Mouse (Mus musculus) megakaryocyte, embryonic 14.5 days (primary cell): ENCODE data around the gene Brat1. TPM values are rescaled to one million over a fixed set of nuclear protein-coding genes. Genes with fewer than 3 reads are reported as not detected.

Experiments
- H3K27me3 ChIP-seq: replicated peaks from 2 replicates; pipeline ENCODE3; 2012; ENCODE audit warnings: inconsistent platforms
- H3K36me3 ChIP-seq: replicated peaks from 2 replicates; pipeline ENCODE3; 2012; ENCODE audit warnings: low read length, inconsistent platforms, mixed read lengths
- H3K4me1 ChIP-seq: 2 replicates; pipeline ENCODE4 v1.6.1; 2012; ENCODE audit warnings: inconsistent platforms
- H3K4me3 ChIP-seq: replicated peaks from 2 replicates; pipeline ENCODE3; 2012; ENCODE audit warnings: moderate library complexity, mild to moderate bottlenecking, inconsistent platforms
- H3K9me3 ChIP-seq: 2 replicates; pipeline ENCODE4 v1.6.1; 2012; ENCODE audit warnings: inconsistent platforms
- FLI1 ChIP-seq: IDR thresholded peaks from 2 replicates; pipeline ENCODE4 v1.6.1; 2012; ENCODE audit warnings: low read length, inconsistent platforms, mixed read lengths
- GATA1 ChIP-seq: IDR thresholded peaks from 3 replicates; pipeline ENCODE4 v1.6.1; 2012; ENCODE audit warnings: mixed read lengths, low read length, inconsistent platforms, borderline replicate concordance
- polyA plus RNA-seq: library from polyadenylated mRNA; stranded (reverse); fragments of >175 nt; gene quantifications from 2 replicates; pipeline ENCODE4 v1.2.3, GENCODE M21; 2012; ENCODE audit warnings: low replicate concordance; ENCODE audit not compliant: insufficient read depth

Brat1 gene
- polyA plus RNA-seq, 1 experiment, result 15.6 TPM

DNA sequence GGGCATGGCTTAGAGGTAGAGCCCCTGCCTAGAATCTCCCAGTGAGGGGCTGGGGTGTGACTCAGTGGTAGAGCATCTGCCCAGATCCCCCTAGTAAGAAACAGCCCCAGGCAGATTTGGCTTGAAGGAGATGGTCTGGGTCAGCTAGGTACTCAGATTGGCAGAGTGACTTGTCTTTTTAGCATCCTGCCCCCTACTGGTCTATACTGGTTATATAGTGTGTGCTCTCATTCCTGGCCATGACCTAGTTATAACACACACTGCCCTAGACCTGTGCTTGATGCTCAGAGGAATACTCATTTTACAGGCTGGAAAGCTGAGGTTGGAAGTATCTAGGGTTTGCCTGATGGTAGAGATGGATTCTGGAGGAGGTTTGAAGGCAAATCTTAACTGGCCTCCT is 37.1 kb downstream of the Brat1 start:
- no peak for TF ChIP-seq FLI1
- no peak for TF ChIP-seq GATA1
- H3K36me3 ChIP-seq, result no peaks in the 10 kb centered on the region
- H3K4me3 ChIP-seq, result no peak overlapping the region
- no peaks in the 10 kb centered on the region for H3K9me3 ChIP-seq
- H3K4me1 ChIP-seq, result peaks cover 35% of the 10 kb centered on the region
- H3K27me3 ChIP-seq, result peaks cover 29% of the 10 kb centered on the region

DNA sequence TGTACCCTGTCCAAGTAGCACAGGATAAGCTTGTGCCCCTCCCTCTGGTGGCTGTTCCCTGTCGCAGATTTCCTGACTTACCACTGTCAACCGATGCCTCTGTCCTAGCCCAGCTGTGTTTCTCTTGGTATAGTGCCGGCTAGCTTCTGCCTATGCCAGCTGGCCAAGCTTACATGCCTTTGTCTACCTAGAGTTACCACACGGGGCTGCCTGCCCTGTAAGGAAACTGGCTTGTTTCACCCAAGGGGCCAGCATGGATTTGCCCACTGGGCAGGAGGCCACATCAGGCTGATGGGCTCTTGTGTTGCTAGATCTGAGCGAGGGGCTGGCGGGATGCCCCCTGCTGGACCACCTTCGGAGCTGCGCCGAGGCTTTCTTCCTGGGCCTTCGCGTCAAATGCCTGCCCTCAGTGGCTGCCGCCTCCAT is 38.9 kb downstream of the Brat1 start:
- Histone ChIP-seq H3K36me3 (no peaks in the 10 kb centered on the region), H3K4me3 (no peak overlapping the region), H3K9me3 (no peaks in the 10 kb centered on the region), H3K4me1 (peaks cover 32% of the 10 kb centered on the region), H3K27me3 (peaks cover 22% of the 10 kb centered on the region)
- no peak for TF ChIP-seq GATA1
- TF ChIP-seq FLI1, result no peak

- H3K4me3 ChIP-seq, result no peak overlapping the region
- H3K4me1 ChIP-seq, result peaks cover 54% of the 10 kb centered on the region
- peaks cover 12% of the 10 kb centered on the region for H3K9me3 ChIP-seq
- peaks cover 10% of the 10 kb centered on the region for H3K27me3 ChIP-seq
- TF ChIP-seq FLI1 (no peak), GATA1 (no peak)
- peaks cover 14% of the 10 kb centered on the region for H3K36me3 ChIP-seq
Measured at GRCm38 (mm10) chr5:140748425-140748824, 43.6 kb downstream of the Brat1 start.

DNA sequence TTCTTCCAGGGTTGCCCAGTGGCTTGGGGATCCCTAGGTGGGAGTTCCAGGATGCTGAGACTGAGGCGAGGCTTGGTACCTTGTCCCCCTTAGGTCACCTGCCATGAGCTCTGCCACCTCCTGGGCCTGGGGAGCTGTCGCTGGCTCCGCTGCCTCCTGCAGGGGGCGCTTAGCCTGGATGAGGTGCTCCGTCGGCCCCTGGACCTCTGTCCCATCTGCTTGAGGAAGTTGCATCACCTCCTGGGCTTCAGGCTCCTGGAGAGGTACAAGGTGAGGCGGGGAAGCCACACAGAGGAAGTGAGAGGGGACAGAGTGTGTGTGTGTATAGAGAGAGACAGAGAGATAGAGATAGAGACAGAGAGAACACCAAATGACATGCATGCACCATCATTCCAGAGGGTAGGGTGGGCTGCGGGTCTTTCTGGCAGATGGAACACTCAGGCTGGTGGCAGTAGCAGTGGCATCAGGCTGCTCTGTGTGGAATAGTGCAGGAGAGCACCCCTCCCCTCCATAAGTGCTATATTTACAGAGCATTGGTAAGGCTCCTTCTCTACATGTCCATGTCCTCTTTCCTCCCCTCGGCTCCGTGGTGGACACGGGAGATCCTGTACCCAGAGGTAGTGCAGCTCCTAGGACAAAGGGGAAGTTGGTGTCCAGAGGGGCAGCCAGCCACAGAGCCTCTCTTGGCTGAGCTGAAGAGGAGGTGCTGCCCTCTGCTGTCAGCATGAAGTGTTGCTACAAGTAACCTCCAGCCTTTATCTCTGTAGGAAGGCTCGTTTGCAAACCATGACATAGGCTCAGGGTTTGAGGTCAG is 44.5 kb downstream of the Brat1 start:
- H3K4me1 ChIP-seq, result peaks cover 49% of the 10 kb centered on the region
- TF ChIP-seq FLI1, result no peak
- TF ChIP-seq GATA1, result no peak
- H3K4me3 ChIP-seq, result peak overlapping the region; percentile 90
- peaks cover 4% of the 10 kb centered on the region for H3K27me3 ChIP-seq
- peaks cover 12% of the 10 kb centered on the region for H3K9me3 ChIP-seq
- peaks cover 14% of the 10 kb centered on the region for H3K36me3 ChIP-seq

GRCm38 (mm10) chr5:140750925-140751324 is 46.1 kb downstream of the Brat1 start:
- no peak for TF ChIP-seq GATA1
- TF ChIP-seq FLI1, result no peak
- H3K4me1 ChIP-seq, result peaks cover 49% of the 10 kb centered on the region
- peaks cover 2% of the 10 kb centered on the region for H3K27me3 ChIP-seq
- no peak overlapping the region for H3K4me3 ChIP-seq
- H3K9me3 ChIP-seq, result peaks cover 12% of the 10 kb centered on the region
- peaks cover 22% of the 10 kb centered on the region for H3K36me3 ChIP-seq

- H3K27me3 ChIP-seq, result no peaks in the 10 kb centered on the region
- H3K9me3 ChIP-seq, result peaks cover 12% of the 10 kb centered on the region
- peaks cover 41% of the 10 kb centered on the region for H3K4me1 ChIP-seq
- TF ChIP-seq GATA1 (no peak), FLI1 (no peak)
- peaks cover 28% of the 10 kb centered on the region for H3K36me3 ChIP-seq
- peak overlapping the region; percentile 21 for H3K4me3 ChIP-seq
Measured at GRCm38 (mm10) chr5:140752041-140752440, 47.2 kb downstream of the Brat1 start.

DNA sequence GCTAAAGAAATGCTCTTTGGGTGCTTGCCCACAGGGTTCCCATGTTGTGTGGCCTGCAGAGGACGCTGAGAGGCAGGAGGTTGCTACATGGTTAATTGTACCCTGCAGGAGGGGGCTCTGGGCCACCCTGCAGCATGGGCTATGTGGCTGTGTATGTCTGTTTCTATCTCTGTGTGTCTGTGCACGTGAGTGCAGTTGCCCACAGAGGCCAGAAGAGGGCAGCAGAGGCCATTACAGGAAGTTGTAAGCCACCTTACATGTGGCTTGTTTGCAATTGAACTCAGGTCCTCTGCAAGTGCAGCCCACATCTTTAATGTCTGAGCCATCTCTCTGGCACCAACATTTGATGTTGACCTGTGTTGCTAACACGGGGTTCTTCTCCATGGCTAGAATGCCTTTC is 47.8 kb downstream of the Brat1 start:
- H3K27me3 ChIP-seq, result no peaks in the 10 kb centered on the region
- TF ChIP-seq FLI1, result no peak
- no peak for TF ChIP-seq GATA1
- H3K4me3 ChIP-seq, result no peak overlapping the region
- H3K4me1 ChIP-seq, result peaks cover 41% of the 10 kb centered on the region
- peaks cover 12% of the 10 kb centered on the region for H3K9me3 ChIP-seq
- peaks cover 34% of the 10 kb centered on the region for H3K36me3 ChIP-seq

GRCm38 (mm10) chr5:140753223-140753622 is 48.4 kb downstream of the Brat1 start:
- peaks cover 12% of the 10 kb centered on the region for H3K9me3 ChIP-seq
- TF ChIP-seq GATA1 (no peak), FLI1 (no peak)
- peaks cover 40% of the 10 kb centered on the region for H3K36me3 ChIP-seq
- no peak overlapping the region for H3K4me3 ChIP-seq
- H3K27me3 ChIP-seq, result no peaks in the 10 kb centered on the region
- H3K4me1 ChIP-seq, result peaks cover 35% of the 10 kb centered on the region

GRCm38 (mm10) chr5:140758864-140759263 is 54.1 kb downstream of the Brat1 start:
- peaks cover 80% of the 10 kb centered on the region for H3K36me3 ChIP-seq
- TF ChIP-seq GATA1, result no peak
- TF ChIP-seq FLI1, result no peak
- H3K27me3 ChIP-seq, result no peaks in the 10 kb centered on the region
- no peaks in the 10 kb centered on the region for H3K9me3 ChIP-seq
- H3K4me3 ChIP-seq, result no peak overlapping the region
- H3K4me1 ChIP-seq, result peaks cover 26% of the 10 kb centered on the region

- Histone ChIP-seq H3K27me3 (no peaks in the 10 kb centered on the region), H3K4me3 (no peak overlapping the region), H3K4me1 (peaks cover 63% of the 10 kb centered on the region), H3K9me3 (no peaks in the 10 kb centered on the region), H3K36me3 (peaks cover 66% of the 10 kb centered on the region)
- TF ChIP-seq FLI1 (no peak), GATA1 (no peak)
Measured at GRCm38 (mm10) chr5:140762540-140762939, 57.7 kb downstream of the Brat1 start.
